Mouse (Mus musculus) cerebellum, adult 2 months (tissue): ENCODE data around the gene Dph3. TPM values are rescaled to one million over a fixed set of nuclear protein-coding genes. Genes with fewer than 3 reads are reported as not detected.

Source experiments
- DNase-seq, 2 experiments: peaks; one replicate each; pipeline ENCODE4 v3.0.0; 2021
- H3K27ac ChIP-seq: fragments of 200-500 bp; 2 replicates; pipeline ENCODE4 v1.5.1; 2012; ENCODE audit warnings: low read length, control low read depth, inconsistent platforms; ENCODE audit not compliant: insufficient read depth
- H3K27me3 ChIP-seq: fragments of 200-500 bp; 2 replicates; pipeline ENCODE4 v1.6.1; 2012; ENCODE audit warnings: inconsistent platforms, mild to moderate bottlenecking, low read length, moderate library complexity; ENCODE audit not compliant: control insufficient read depth, insufficient read depth
- H3K4me1 ChIP-seq: fragments of 200-500 bp; 2 replicates; pipeline ENCODE4 v1.6.1; 2011; ENCODE audit warnings: low read length; ENCODE audit not compliant: control insufficient read depth, insufficient read depth
- H3K4me3 ChIP-seq: fragments of 200-500 bp; replicated peaks from 2 replicates; pipeline ENCODE3; 2011; ENCODE audit warnings: mild to moderate bottlenecking, low read depth, low read length, control low read depth; ENCODE audit not compliant: insufficient read depth
- CTCF ChIP-seq: fragments of 200-500 bp; IDR thresholded peaks from 2 replicates; pipeline ENCODE4 v1.5.1; 2011; ENCODE audit warnings: low read depth, mild to moderate bottlenecking, control low read depth, low read length, moderate library complexity, borderline replicate concordance; ENCODE audit not compliant: insufficient read depth
- POLR2A ChIP-seq: fragments of 200-500 bp; IDR thresholded peaks from 2 replicates; pipeline ENCODE4 v1.6.1; 2011; ENCODE audit warnings: low read length, control low read depth, borderline replicate concordance; ENCODE audit not compliant: insufficient read depth
- WGBS: fragments of 180-500 bp; shearing (Covaris S2); methylation state at CpG from one replicate; pipeline ENCODE4 v1.1.7; 2018; 5-methylcytosine and 5-hydroxymethylcytosine counted together
- polyA plus RNA-seq: library from polyadenylated mRNA; depleted of rRNA; stranded (reverse); fragments of >200 nt; gene quantifications from 2 replicates; pipeline ENCODE4 v1.2.3, GENCODE M21; 2012

Dph3 gene
- polyA plus RNA-seq, 1 experiment, result 54.6 TPM

- DNase-seq, result no peak
- TF ChIP-seq CTCF, result no peak
- no peak for TF ChIP-seq POLR2A
- Histone ChIP-seq H3K27me3 (no peaks in the 10 kb centered on the region), H3K4me3 (no peak overlapping the region), H3K27ac (no peak overlapping the region), H3K4me1 (no peaks in the 10 kb centered on the region)
- 82% methylated on average over 2 of the region's 2 CpGs for WGBS
These were observed 2.1 kb downstream of the Dph3 start for GRCm38 (mm10) chr14:32083466-32083865.

GRCm38 (mm10) chr14:32082891-32083290 lies 2.6 kb downstream of the Dph3 start:
- H3K4me1 ChIP-seq, result no peaks in the 10 kb centered on the region
- WGBS, result 87% methylated on average over 6 of the region's 6 CpGs
- H3K27ac ChIP-seq, result no peak overlapping the region
- no peak overlapping the region for H3K4me3 ChIP-seq
- TF ChIP-seq CTCF (no peak), POLR2A (no peak)
- H3K27me3 ChIP-seq, result no peaks in the 10 kb centered on the region
- DNase-seq, result no peak

DNA sequence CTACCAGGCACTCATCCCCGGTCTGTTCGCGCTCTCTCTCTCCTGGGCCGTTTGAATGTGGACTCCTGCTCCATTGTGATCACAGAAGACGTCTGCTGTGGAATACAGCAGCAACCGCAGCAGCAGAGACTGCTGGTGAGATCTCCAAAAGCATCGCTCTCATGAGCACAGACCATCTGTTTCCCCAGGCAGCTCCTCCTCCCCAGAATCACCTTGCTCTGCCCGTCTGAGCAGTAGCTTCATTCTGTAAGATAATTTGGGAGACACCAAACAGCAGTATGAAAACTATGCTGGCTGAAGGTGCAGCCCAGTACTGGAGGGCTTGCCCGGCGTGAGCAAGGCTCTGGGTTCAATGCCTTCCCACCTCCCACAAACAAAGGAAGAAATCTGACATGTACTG lies 4.5 kb downstream of the Dph3 start:
- 69% methylated on average over 10 of the region's 10 CpGs for WGBS
- no peaks in the 10 kb centered on the region for H3K27me3 ChIP-seq
- no peak for DNase-seq
- no peak overlapping the region for H3K4me3 ChIP-seq
- TF ChIP-seq CTCF (no peak), POLR2A (no peak)
- no peak overlapping the region for H3K27ac ChIP-seq
- peaks cover 6% of the 10 kb centered on the region for H3K4me1 ChIP-seq

GRCm38 (mm10) chr14:32076896-32077575 lies 8.5 kb downstream of the Dph3 start:
- WGBS, result 6% methylated on average over 8 of the region's 8 CpGs
- TF ChIP-seq POLR2A, result no peak
- peak; percentile 99 for TF ChIP-seq CTCF
- H3K4me3 ChIP-seq, result no peak overlapping the region
- peaks cover 22% of the 10 kb centered on the region for H3K4me1 ChIP-seq
- DNase-seq, result peak; percentile 83 to 88
- H3K27ac ChIP-seq, result peak overlapping the region; percentile 49
- H3K27me3 ChIP-seq, result no peaks in the 10 kb centered on the region

GRCm38 (mm10) chr14:32073901-32074300 lies 11.6 kb downstream of the Dph3 start:
- no peak overlapping the region for H3K4me3 ChIP-seq
- H3K4me1 ChIP-seq, result peaks cover 22% of the 10 kb centered on the region
- TF ChIP-seq CTCF (no peak), POLR2A (no peak)
- no peaks in the 10 kb centered on the region for H3K27me3 ChIP-seq
- DNase-seq, result peak; percentile 39 to 49
- 25% methylated on average over 7 of the region's 7 CpGs for WGBS
- no peak overlapping the region for H3K27ac ChIP-seq

- TF ChIP-seq CTCF (no peak), POLR2A (no peak)
- Histone ChIP-seq H3K27me3 (no peaks in the 10 kb centered on the region), H3K4me3 (no peak overlapping the region), H3K27ac (no peak overlapping the region), H3K4me1 (peaks cover 22% of the 10 kb centered on the region)
- DNase-seq, result peak; percentile 55 to 64
- 36% methylated on average over 8 of the region's 8 CpGs for WGBS
These were observed 12.3 kb downstream of the Dph3 start for GRCm38 (mm10) chr14:32073211-32073685.

DNA sequence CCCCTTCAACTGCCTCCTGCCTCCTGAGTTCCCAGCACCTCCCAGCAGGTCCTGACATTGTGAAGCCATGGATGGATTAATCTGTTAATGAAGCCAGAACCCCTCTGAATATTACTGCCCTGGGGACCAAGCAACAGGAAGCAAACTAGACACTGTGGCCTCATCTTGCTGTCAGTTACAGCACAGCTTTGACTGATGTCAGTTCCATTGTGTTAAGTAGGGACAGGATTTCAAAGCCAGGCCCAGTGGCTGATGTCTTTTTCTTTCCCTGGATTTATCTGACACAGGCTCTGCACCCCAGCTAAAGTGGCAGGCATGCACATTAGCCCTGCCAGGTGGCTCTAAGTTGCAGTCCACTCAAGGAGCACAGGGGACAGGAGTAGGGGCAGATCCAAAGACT lies 12.7 kb downstream of the Dph3 start:
- H3K27me3 ChIP-seq, result no peaks in the 10 kb centered on the region
- H3K4me1 ChIP-seq, result peaks cover 22% of the 10 kb centered on the region
- no peak overlapping the region for H3K27ac ChIP-seq
- no peak for DNase-seq
- H3K4me3 ChIP-seq, result no peak overlapping the region
- TF ChIP-seq POLR2A, result no peak
- no peak for TF ChIP-seq CTCF

GRCm38 (mm10) chr14:32061398-32061797 lies 24.1 kb downstream of the Dph3 start:
- Histone ChIP-seq H3K4me3 (no peak overlapping the region), H3K27me3 (no peaks in the 10 kb centered on the region), H3K4me1 (no peaks in the 10 kb centered on the region), H3K27ac (no peak overlapping the region)
- TF ChIP-seq CTCF, result no peak
- no peak for TF ChIP-seq POLR2A
- DNase-seq, result no peak
- WGBS, result 86% methylated on average over 4 of the region's 4 CpGs
